Mouse (Mus musculus) hindbrain, postnatal 0 days (tissue): ENCODE results near the gene Lrrc49. TPM values are rescaled to one million over a fixed set of nuclear protein-coding genes. Genes with fewer than 3 reads are reported as not detected.

ENCODE experiments used
- ATAC-seq: fragments of 200-750 bp; cut with Nextera tagmentation; 2 replicates; pipeline ENCODE4 v1.8.0; 2017; ENCODE audit warnings: mild to moderate bottlenecking, moderate TSS enrichment, moderate library complexity
- DNase-seq: peaks from one replicate; pipeline ENCODE4 v3.0.0-alpha.2; 2015; ENCODE audit warnings: low spot score
- H3K27ac ChIP-seq: fragments of 300-500 bp; sonication (generic); 2 replicates; pipeline ENCODE4 v1.5.1; 2014; ENCODE audit warnings: mild to moderate bottlenecking
- H3K27me3 ChIP-seq: fragments of 300-500 bp; sonication (generic); 2 replicates; pipeline ENCODE4 v1.6.1; 2014; ENCODE audit warnings: low read length, mixed read lengths; ENCODE audit not compliant: insufficient read depth
- H3K36me3 ChIP-seq: fragments of 300-500 bp; sonication (generic); 2 replicates; pipeline ENCODE4 v1.6.1; 2014; ENCODE audit warnings: low read length, mixed read lengths; ENCODE audit not compliant: insufficient read depth
- H3K4me1 ChIP-seq: fragments of 300-500 bp; sonication (generic); 2 replicates; pipeline ENCODE4 v1.6.1; 2014; ENCODE audit warnings: antibody characterized with exemption, low read length, mixed read lengths; ENCODE audit not compliant: insufficient read depth
- H3K4me2 ChIP-seq: fragments of 300-500 bp; sonication (generic); 2 replicates; pipeline ENCODE4 v1.6.1; 2014; ENCODE audit warnings: low read depth, mild to moderate bottlenecking, low read length, moderate library complexity, mixed read lengths
- H3K4me3 ChIP-seq: fragments of 300-500 bp; sonication (generic); 2 replicates; pipeline ENCODE4 v1.5.1; 2014; ENCODE audit warnings: low read length
- H3K9ac ChIP-seq: fragments of 300-500 bp; sonication (generic); replicated peaks from 2 replicates; pipeline ENCODE4 v1.6.1; 2014; ENCODE audit warnings: mild to moderate bottlenecking, low read length, moderate library complexity, mixed read lengths
- H3K9me3 ChIP-seq: fragments of 300-500 bp; sonication (generic); 2 replicates; pipeline ENCODE4 v1.6.1; 2016; ENCODE audit warnings: low read length, mixed read lengths
- CTCF ChIP-seq: IDR thresholded peaks from 2 replicates; pipeline ENCODE4 v1.5.1; 2016; ENCODE audit warnings: antibody characterized with exemption, control low read depth, low read depth
- WGBS: fragments of 180-500 bp; shearing (Covaris S2); extraction: QIAGEN DNeasy Blood & Tissue Kit; methylation state at CpG from one replicate; pipeline ENCODE4 v1.1.7; 2014; 5-methylcytosine and 5-hydroxymethylcytosine counted together
- polyA plus RNA-seq: library from polyadenylated mRNA; unstranded; fragments of >200 nt; fragmentation: Nextera tagmentation; extraction: Ambion mirVana; gene quantifications from 2 replicates; pipeline ENCODE4 v1.2.1, GENCODE M21; 2015
- total RNA-seq: library from RNA; depleted of rRNA; stranded (reverse); fragments of >200 nt; gene quantifications from 2 replicates; pipeline ENCODE4 v1.2.3, GENCODE M21; 2014

Gene Lrrc49
- total and polyA plus RNA-seq, 2 experiments from 2014 or later: 48.6 to 71.1 TPM

DNA sequence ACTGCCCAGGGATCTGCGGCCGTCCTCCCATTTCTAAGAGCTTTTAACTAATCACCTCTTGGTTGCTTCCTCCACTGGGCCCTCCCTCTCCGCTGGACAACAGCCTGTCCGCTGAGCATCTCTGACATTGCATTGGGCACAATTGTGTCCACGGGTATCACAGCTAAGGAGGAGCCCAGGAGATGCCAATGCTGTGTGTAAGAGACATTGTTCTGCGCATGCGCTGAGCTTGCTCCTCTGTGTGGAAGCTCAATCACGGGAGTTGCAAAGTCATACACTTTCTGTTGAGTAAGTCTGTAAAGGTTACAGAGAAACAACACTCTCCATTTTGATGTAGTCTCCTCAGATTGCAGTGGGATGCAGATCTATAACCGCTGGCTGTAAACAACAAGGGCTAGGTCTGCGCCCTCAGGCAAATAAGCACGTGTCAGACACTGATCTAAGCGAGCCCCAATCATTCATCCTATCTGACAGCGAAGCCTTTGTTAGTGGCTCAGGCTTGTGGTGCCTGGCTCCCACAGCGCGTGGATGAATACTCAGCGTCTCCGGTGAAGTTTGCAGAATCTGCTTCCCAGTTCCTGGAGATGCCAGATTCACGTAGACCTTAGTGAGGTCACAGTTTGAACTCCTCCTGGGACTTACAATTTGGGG lies 11.7 kb upstream of the Lrrc49 start:
- 50% methylated on average over 18 of the region's 18 CpGs for WGBS
- no peak overlapping the region for H3K27ac ChIP-seq
- H3K4me3 ChIP-seq: no peak overlapping the region
- ATAC-seq (no peak), DNase-seq (peak; percentile 29)
- H3K36me3 ChIP-seq: no peaks in the 10 kb centered on the region
- H3K27me3 ChIP-seq: no peaks in the 10 kb centered on the region
- no peak overlapping the region for H3K9ac ChIP-seq
- H3K9me3 ChIP-seq: no peaks in the 10 kb centered on the region
- H3K4me1 ChIP-seq: no peaks in the 10 kb centered on the region
- TF ChIP-seq CTCF: no peak
- H3K4me2 ChIP-seq: no peak overlapping the region

DNA sequence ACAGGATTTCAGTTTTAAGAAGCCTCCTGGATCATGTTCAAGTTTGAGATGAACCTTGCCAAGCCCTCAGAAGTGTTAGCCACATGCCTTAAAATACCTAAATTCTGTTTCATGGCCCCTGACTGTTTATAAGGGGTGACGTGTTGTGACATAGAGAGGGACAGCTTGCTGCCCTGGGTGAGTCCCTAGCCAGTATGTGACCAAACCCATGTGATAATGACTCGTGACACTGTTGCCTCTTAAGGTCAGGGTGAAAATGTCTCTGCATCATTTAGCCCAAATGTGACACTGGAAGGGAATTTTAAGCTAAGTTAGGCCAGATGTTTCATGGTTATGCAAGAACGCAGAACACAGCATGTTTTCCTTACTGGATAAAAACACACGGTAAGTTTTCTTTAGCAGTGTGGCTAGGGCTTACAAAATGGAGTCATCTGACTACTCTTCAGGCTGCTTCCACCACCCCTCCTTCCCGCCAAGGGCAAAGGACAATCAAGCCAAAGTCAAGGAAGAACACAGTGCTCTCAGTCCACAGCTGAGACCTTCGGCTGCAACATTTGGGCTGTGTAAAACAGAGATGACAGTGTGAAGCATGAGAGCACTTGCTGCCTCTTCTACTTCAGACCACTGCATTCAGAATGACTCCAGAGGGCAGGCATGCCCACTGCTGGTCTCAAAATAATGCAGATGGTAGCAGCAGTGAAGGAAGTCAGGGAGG lies 8.5 kb upstream of the Lrrc49 start:
- ATAC-seq: no peak

DNA sequence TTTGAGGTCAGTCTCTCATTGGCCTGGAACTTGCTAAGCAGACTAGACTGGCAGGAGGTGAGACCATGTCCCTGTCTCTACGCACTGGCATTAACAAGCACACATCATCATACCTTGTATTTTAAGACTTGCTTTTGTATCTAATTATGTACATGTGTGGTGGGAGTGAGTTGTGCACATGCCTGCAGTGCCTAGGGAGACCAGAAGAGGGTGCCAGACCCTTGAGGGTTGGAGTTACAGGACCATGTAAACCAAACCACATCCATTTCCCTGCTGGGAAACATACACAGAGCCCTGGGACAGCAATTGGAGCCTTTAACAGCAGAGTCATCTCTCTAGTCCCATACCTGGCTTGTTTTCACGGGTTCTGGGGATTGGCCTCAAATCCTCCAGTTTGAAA lies 6.0 kb upstream of the Lrrc49 start:
- Histone ChIP-seq H3K27me3 (no peaks in the 10 kb centered on the region; the same call in 1 of the 2 replicates), H3K36me3 (no peaks in the 10 kb centered on the region), H3K4me1 (no peaks in the 10 kb centered on the region), H3K9me3 (no peaks in the 10 kb centered on the region), H3K4me2 (no peak overlapping the region), H3K4me3 (no peak overlapping the region), H3K9ac (no peak overlapping the region), H3K27ac (no peak overlapping the region)
- ATAC-seq (no peak), DNase-seq (no peak)
- WGBS: 67% methylated on average over 2 of the region's 2 CpGs
- TF ChIP-seq CTCF: peak; percentile 57

More for the DNA sequence above, 8.5 kb upstream of the Lrrc49 start:
- H3K9ac ChIP-seq: no peak overlapping the region
- 69% methylated on average over 6 of the region's 6 CpGs for WGBS
- H3K4me3 ChIP-seq: no peak overlapping the region
- no peaks in the 10 kb centered on the region; the same call in 1 of the 2 replicates for H3K27me3 ChIP-seq
- no peak overlapping the region for H3K27ac ChIP-seq
- no peak for TF ChIP-seq CTCF
- no peak for DNase-seq
- H3K36me3 ChIP-seq: no peaks in the 10 kb centered on the region
- H3K4me2 ChIP-seq: no peak overlapping the region
- no peaks in the 10 kb centered on the region for H3K9me3 ChIP-seq
- H3K4me1 ChIP-seq: no peaks in the 10 kb centered on the region

DNA sequence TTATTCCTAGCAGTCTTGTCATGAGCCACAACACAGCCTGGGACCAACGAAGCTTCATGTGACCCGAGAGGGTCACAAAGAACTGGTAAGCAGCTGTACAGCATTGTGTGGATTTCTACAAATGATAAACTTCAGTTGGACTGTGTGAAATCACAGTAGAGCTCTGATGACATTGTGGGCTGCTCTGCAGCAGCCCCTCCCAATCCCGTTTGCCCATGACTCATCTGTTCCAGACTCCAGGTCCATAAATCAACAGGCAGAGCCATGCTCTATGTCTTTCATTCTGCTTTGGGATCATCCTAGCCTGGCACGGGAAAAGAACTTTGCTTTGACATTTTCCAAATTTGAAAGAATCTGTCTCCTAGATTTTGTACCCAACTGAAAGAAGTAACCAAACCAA lies 4.7 kb upstream of the Lrrc49 start:
- DNase-seq (no peak), ATAC-seq (no peak)
- Histone ChIP-seq H3K36me3 (no peaks in the 10 kb centered on the region), H3K27ac (no peak overlapping the region), H3K27me3 (no peaks in the 10 kb centered on the region; the same call in 1 of the 2 replicates), H3K4me1 (no peaks in the 10 kb centered on the region), H3K4me2 (no peak overlapping the region), H3K9ac (no peak overlapping the region), H3K4me3 (no peak overlapping the region), H3K9me3 (no peaks in the 10 kb centered on the region)
- WGBS: 73% methylated on average over 4 of the region's 4 CpGs
- TF ChIP-seq CTCF: no peak

DNA sequence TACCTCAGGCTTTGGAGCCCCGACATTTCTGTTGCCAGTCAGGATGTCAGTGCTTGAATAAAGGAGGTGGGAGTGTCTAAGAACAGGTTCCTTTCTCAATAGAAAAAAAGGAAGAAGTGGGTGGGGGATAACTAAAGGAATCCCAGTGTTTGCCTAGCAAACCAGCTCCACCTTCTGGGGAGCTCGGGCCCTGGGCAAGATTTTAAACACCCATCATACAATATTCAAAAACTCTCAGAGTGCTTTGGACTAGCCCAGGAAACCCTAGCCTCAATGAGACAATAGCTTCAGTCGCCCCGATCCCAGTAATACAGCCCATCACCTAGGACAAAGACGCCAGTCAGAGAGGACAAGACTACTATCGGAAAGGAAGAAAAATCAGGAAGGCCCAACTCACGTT lies 543 bp downstream of the Lrrc49 start:
- peak; percentile 69 for DNase-seq
- TF ChIP-seq CTCF: peak; percentile 57
- H3K4me2 ChIP-seq: peak overlapping the region; percentile 66
- no peaks in the 10 kb centered on the region for H3K27me3 ChIP-seq
- WGBS: 2% methylated on average over 7 of the region's 7 CpGs
- peak overlapping the region; percentile 93 for H3K27ac ChIP-seq
- H3K4me1 ChIP-seq: no peaks in the 10 kb centered on the region
- H3K4me3 ChIP-seq: peak overlapping the region; percentile 65
- peak; percentile 73 for ATAC-seq
- H3K9ac ChIP-seq: peak overlapping the region; percentile 68
- H3K9me3 ChIP-seq: no peaks in the 10 kb centered on the region
- H3K36me3 ChIP-seq: peaks cover 16% of the 10 kb centered on the region

DNA sequence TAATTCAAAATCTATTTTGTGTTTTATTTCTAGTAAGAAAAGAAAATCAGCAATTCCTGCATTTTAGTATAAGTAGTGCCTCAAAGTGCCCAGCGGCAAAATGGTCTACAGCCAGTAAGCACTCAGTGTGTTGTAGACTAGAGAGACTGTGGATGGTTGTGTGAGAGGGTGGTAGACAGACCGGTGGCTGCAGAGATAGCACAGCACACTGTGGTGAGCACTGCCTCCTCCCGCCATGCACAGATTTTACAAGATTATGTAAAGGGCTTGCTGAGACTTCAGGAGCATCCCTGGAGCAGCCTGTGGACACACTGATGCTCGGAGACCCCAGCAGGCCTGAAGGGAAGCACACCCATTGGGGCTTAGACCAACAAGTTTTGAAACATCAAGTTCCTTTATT lies 5.2 kb downstream of the Lrrc49 start:
- H3K4me1 ChIP-seq: no peaks in the 10 kb centered on the region
- H3K4me2 ChIP-seq: no peak overlapping the region
- ATAC-seq (no peak), DNase-seq (no peak)
- no peak for TF ChIP-seq CTCF
- no peak overlapping the region for H3K27ac ChIP-seq
- H3K27me3 ChIP-seq: no peaks in the 10 kb centered on the region
- no peak overlapping the region for H3K4me3 ChIP-seq
- WGBS: 97% methylated on average over 4 of the region's 4 CpGs
- peaks cover 43% of the 10 kb centered on the region for H3K36me3 ChIP-seq
- H3K9ac ChIP-seq: no peak overlapping the region
- no peaks in the 10 kb centered on the region for H3K9me3 ChIP-seq

DNA sequence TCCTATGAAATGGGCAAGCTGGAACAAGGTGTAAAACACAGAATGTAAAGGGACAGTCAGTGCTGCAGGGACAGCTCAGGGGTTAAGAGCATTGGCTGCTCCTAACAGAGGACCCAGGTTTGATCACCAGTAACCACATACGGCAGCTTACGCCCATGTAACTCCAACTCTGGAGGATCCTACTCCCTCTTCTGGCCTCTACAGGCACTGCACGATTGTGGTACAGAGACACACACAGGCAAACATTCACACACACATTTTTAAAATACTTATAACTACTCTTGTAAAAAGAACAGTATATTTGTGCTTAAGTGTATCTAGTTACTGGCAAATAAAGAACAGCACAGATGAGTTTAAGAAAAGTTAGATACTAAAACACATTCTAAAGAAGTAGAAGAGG lies 7.0 kb downstream of the Lrrc49 start:
- H3K27me3 ChIP-seq: no peaks in the 10 kb centered on the region
- H3K9me3 ChIP-seq: no peaks in the 10 kb centered on the region
- H3K9ac ChIP-seq: no peak overlapping the region
- ATAC-seq (no peak), DNase-seq (peak; percentile 22)
- WGBS: 89% methylated on average over 3 of the region's 3 CpGs
- H3K4me3 ChIP-seq: no peak overlapping the region
- no peak overlapping the region for H3K27ac ChIP-seq
- no peak overlapping the region for H3K4me2 ChIP-seq
- no peaks in the 10 kb centered on the region for H3K4me1 ChIP-seq
- TF ChIP-seq CTCF: peak; percentile 49
- H3K36me3 ChIP-seq: peaks cover 49% of the 10 kb centered on the region
